Mouse (Mus musculus) hindbrain, postnatal 0 days (tissue): ENCODE data around the gene Adamts9. TPM values are rescaled to one million over a fixed set of nuclear protein-coding genes. Genes with fewer than 3 reads are reported as not detected.

Source experiments
- ATAC-seq: fragments of 200-750 bp; cut with Nextera tagmentation; 2 replicates; pipeline ENCODE4 v1.8.0; 2017; ENCODE audit warnings: mild to moderate bottlenecking, moderate TSS enrichment, moderate library complexity
- DNase-seq: peaks from one replicate; pipeline ENCODE4 v3.0.0-alpha.2; 2015; ENCODE audit warnings: low spot score
- H3K27ac ChIP-seq: fragments of 300-500 bp; sonication (generic); 2 replicates; pipeline ENCODE4 v1.5.1; 2014; ENCODE audit warnings: mild to moderate bottlenecking
- H3K27me3 ChIP-seq: fragments of 300-500 bp; sonication (generic); 2 replicates; pipeline ENCODE4 v1.6.1; 2014; ENCODE audit warnings: low read length, mixed read lengths; ENCODE audit not compliant: insufficient read depth
- H3K36me3 ChIP-seq: fragments of 300-500 bp; sonication (generic); 2 replicates; pipeline ENCODE4 v1.6.1; 2014; ENCODE audit warnings: low read length, mixed read lengths; ENCODE audit not compliant: insufficient read depth
- H3K4me1 ChIP-seq: fragments of 300-500 bp; sonication (generic); 2 replicates; pipeline ENCODE4 v1.6.1; 2014; ENCODE audit warnings: antibody characterized with exemption, low read length, mixed read lengths; ENCODE audit not compliant: insufficient read depth
- H3K4me2 ChIP-seq: fragments of 300-500 bp; sonication (generic); 2 replicates; pipeline ENCODE4 v1.6.1; 2014; ENCODE audit warnings: low read depth, mild to moderate bottlenecking, low read length, moderate library complexity, mixed read lengths
- H3K4me3 ChIP-seq: fragments of 300-500 bp; sonication (generic); 2 replicates; pipeline ENCODE4 v1.5.1; 2014; ENCODE audit warnings: low read length
- H3K9ac ChIP-seq: fragments of 300-500 bp; sonication (generic); replicated peaks from 2 replicates; pipeline ENCODE4 v1.6.1; 2014; ENCODE audit warnings: mild to moderate bottlenecking, low read length, moderate library complexity, mixed read lengths
- H3K9me3 ChIP-seq: fragments of 300-500 bp; sonication (generic); 2 replicates; pipeline ENCODE4 v1.6.1; 2016; ENCODE audit warnings: low read length, mixed read lengths
- CTCF ChIP-seq: IDR thresholded peaks from 2 replicates; pipeline ENCODE4 v1.5.1; 2016; ENCODE audit warnings: antibody characterized with exemption, control low read depth, low read depth
- WGBS: fragments of 180-500 bp; shearing (Covaris S2); extraction: QIAGEN DNeasy Blood & Tissue Kit; methylation state at CpG from one replicate; pipeline ENCODE4 v1.1.7; 2014; 5-methylcytosine and 5-hydroxymethylcytosine counted together
- polyA plus RNA-seq: library from polyadenylated mRNA; unstranded; fragments of >200 nt; fragmentation: Nextera tagmentation; extraction: Ambion mirVana; gene quantifications from 2 replicates; pipeline ENCODE4 v1.2.1, GENCODE M21; 2015
- total RNA-seq: library from RNA; depleted of rRNA; stranded (reverse); fragments of >200 nt; gene quantifications from 2 replicates; pipeline ENCODE4 v1.2.3, GENCODE M21; 2014

Adamts9 gene
- total and polyA plus RNA-seq, 2 experiments from 2014 or later = 1.5 to 7.6 TPM

DNA sequence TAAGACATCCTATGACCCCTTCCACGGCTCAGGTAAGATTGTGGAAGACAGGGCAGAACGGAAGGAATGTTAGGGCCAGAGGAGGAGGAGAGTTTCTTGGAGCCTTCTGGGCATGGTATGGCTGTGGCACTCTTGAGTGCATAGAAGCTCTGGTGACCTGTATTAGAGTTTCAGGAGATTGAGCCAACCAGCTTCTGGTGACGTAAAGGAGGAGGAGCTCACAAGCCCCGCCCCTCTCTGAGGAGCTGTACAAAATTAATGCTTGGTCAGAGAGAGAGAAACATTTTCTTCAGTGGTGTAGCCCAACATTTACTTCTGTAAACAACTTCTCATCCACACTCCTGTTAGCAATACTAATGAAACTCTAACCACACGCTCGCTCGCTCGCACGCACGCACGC is 140.9 kb downstream of the Adamts9 start:
- H3K27ac ChIP-seq = 0 out of 2 replicates have a peak overlapping the region, but pooled peaks have one; percentile 6
- no peak overlapping the region for H3K4me2 ChIP-seq
- no peaks in the 10 kb centered on the region for H3K9me3 ChIP-seq
- no peaks in the 10 kb centered on the region for H3K36me3 ChIP-seq
- TF ChIP-seq CTCF = no peak
- H3K9ac ChIP-seq = no peak overlapping the region
- WGBS = 91% methylated on average over 11 of the region's 11 CpGs
- ATAC-seq = no peak
- H3K4me1 ChIP-seq = peaks cover 5% of the 10 kb centered on the region
- DNase-seq = no peak
- H3K4me3 ChIP-seq = no peak overlapping the region
- H3K27me3 ChIP-seq = no peaks in the 10 kb centered on the region

DNA sequence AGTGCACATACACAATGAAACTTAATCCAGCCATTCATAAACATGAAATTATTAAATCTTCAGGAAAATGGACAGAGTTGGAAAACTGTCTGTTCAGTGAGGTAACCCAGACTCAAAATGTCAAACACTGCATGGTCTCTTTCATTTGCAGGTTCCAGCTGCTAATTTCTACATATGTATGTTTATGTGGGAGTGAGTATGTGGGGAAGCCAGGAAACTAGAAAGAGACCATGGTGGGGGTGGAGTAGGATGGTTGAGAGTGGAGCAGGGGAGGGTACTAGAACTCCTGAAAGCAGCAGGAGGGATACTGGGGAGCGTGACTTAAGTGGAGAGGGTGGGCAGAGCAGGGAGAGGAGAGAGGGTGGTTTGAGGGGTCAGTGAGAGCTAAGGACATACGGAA is 141.8 kb downstream of the Adamts9 start:
- Histone ChIP-seq H3K36me3 (no peaks in the 10 kb centered on the region), H3K27ac (no peak overlapping the region), H3K27me3 (no peaks in the 10 kb centered on the region), H3K4me1 (peaks cover 5% of the 10 kb centered on the region), H3K4me2 (no peak overlapping the region), H3K9me3 (no peaks in the 10 kb centered on the region), H3K9ac (no peak overlapping the region), H3K4me3 (no peak overlapping the region)
- ATAC-seq (no peak), DNase-seq (no peak)
- WGBS = 70% methylated on average over 2 of the region's 2 CpGs
- no peak for TF ChIP-seq CTCF

DNA sequence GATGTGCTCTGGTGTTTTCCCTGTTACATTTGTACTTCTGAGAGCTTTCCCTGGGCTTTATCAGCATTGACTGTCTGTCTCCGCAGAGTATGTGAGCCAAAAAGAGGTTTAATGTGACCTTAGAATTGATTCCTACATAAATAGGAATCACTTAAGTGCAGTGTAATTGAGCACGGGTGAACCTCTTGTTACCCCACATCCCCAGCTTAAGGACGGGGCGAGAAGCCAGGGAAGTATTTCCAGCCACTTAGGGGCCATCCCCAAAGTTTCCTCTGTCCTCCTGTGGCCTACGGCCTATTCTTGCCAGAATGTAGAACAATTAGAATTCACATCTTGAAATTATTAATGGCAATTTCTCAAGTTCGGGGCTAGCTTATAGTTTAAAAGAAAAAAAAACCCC is 149.5 kb downstream of the Adamts9 start:
- no peak for ATAC-seq
- no peak for DNase-seq
- Histone ChIP-seq H3K27me3 (no peaks in the 10 kb centered on the region), H3K9ac (no peak overlapping the region), H3K36me3 (no peaks in the 10 kb centered on the region), H3K27ac (no peak overlapping the region), H3K4me2 (no peak overlapping the region), H3K9me3 (no peaks in the 10 kb centered on the region), H3K4me1 (no peaks in the 10 kb centered on the region), H3K4me3 (no peak overlapping the region)
- no peak for TF ChIP-seq CTCF
- 80% methylated on average over 6 of the region's 6 CpGs for WGBS

DNA sequence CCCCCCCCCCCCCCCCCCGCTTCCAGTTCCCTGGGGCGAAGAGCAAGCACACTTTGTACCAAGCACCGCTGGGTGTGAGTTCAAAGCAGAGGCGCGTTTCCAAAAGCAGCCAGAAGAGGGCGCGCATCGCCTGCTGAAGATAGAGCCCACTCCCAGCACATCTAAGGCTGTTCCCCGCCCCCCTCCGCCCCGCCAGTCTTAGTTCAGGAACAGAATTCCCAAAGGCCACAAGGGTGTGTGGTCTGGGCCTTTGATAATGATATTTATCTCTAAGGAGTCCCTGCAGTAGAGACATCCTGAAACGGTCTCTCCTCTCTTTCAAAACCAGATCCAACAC is 155.9 kb downstream of the Adamts9 start:
- Histone ChIP-seq H3K36me3 (no peaks in the 10 kb centered on the region), H3K9me3 (no peaks in the 10 kb centered on the region), H3K27ac (no peak overlapping the region), H3K9ac (no peak overlapping the region), H3K27me3 (no peaks in the 10 kb centered on the region; the same call in 1 of the 2 replicates), H3K4me1 (0 out of 2 replicates have a peak, but pooled peaks cover 3% of the 10 kb centered on the region), H3K4me2 (peak overlapping the region; percentile 56), H3K4me3 (peak overlapping the region; percentile 29)
- ATAC-seq (peak; percentile 89), DNase-seq (peak; percentile 94)
- TF ChIP-seq CTCF = peak; percentile 87
- 1% methylated on average over 11 of the region's 12 CpGs for WGBS

DNA sequence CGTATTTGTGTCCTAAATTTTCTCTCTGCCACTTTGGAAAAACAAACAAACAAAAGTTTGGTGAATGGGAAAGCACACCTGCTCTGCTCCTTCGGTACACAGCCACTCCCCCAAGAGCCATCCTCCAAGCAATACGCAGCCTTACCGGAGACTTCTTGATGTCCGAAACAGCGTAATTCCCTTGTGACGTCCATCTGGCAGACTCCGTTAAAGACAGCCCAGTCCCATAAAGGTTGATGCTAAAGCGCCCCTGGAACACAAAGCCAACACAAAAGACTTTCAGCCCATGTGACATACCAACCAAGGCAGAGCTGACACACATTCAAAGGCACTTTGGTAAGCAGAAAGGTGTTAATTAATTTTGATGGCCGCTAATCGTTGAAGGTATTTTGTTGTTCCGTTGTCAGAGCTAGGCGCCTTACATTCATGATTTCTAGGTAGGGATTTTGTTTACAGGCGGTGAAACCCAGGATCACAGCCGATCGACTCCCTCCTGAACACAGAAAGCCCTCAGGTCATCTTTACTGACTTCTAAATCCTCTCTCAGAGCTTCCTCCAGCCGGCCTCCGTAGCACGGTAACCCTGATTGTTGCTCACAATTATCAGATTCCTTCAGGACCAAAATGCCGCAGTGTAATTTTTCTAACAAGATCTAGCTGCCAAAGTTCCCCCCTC is 156.5 kb downstream of the Adamts9 start:
- Histone ChIP-seq H3K27ac (no peak overlapping the region), H3K27me3 (no peaks in the 10 kb centered on the region; the same call in 1 of the 2 replicates), H3K4me2 (peak overlapping the region; percentile 56), H3K9ac (peak overlapping the region; percentile 10; the same call in 1 of the 2 replicates), H3K4me1 (0 out of 2 replicates have a peak, but pooled peaks cover 3% of the 10 kb centered on the region), H3K4me3 (peak overlapping the region; percentile 29), H3K36me3 (no peaks in the 10 kb centered on the region), H3K9me3 (no peaks in the 10 kb centered on the region)
- TF ChIP-seq CTCF = no peak
- peak; percentile 36 for DNase-seq
- peak; percentile 50; the same call in 1 of the 2 replicates for ATAC-seq
- 6% methylated on average over 20 of the region's 20 CpGs for WGBS

DNA sequence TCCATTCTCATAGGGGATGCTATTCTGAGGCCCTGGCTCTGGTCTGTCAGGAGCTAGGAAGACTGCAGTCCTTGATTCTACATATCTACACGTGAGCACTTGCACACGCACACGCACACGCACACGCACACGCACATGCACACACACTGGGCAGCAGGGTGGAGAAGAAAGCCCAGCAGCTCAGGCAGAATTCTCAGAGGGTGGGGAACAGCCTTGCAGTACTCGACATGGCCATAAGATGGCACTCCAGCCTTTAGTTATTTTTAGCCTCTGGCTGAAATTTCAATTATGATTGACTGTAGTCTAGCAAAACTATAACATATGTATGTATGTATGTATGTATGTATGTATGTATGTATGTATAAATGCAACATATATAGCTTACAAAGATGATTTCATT is 158.5 kb downstream of the Adamts9 start:
- WGBS = 9% methylated on average over 7 of the region's 7 CpGs
- peak; percentile 91 for TF ChIP-seq CTCF
- DNase-seq (peak; percentile 78), ATAC-seq (0 out of 2 replicates have a peak, but pooled peaks have one; percentile 48)
- Histone ChIP-seq H3K27me3 (no peaks in the 10 kb centered on the region; the same call in 1 of the 2 replicates), H3K4me2 (no peak overlapping the region), H3K9me3 (no peaks in the 10 kb centered on the region), H3K4me1 (0 out of 2 replicates have a peak, but pooled peaks cover 3% of the 10 kb centered on the region), H3K9ac (no peak overlapping the region), H3K36me3 (no peaks in the 10 kb centered on the region), H3K4me3 (no peak overlapping the region), H3K27ac (no peak overlapping the region)

DNA sequence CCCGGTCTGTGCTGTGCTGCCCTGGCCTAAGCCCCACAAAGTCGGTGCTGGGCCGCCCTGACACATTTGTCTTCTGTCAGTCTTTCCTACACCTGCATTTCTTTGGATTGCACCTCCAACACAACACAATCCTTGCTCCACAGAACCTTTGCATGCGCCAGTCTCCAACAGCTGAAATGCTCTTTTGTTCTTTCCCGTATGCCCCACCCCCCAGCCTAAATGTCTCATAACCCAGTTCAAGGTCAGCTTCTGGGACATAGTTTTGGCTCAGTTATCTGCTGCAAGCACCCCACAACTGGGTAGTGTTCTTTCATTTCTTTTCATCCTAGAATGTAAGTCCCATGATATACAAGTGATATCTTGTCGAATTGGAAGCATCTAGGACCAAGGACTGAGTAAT is 161.8 kb downstream of the Adamts9 start:
- Histone ChIP-seq H3K4me2 (no peak overlapping the region), H3K27ac (no peak overlapping the region), H3K36me3 (no peaks in the 10 kb centered on the region), H3K9me3 (no peaks in the 10 kb centered on the region), H3K4me1 (no peaks in the 10 kb centered on the region), H3K4me3 (no peak overlapping the region), H3K9ac (no peak overlapping the region), H3K27me3 (no peaks in the 10 kb centered on the region; the same call in 1 of the 2 replicates)
- WGBS = 82% methylated on average over 6 of the region's 6 CpGs
- ATAC-seq (no peak), DNase-seq (no peak)
- TF ChIP-seq CTCF = no peak
